Mouse (Mus musculus): Measurements from ENCODE around the gene Akap6. TPM values are rescaled to one million over a fixed set of nuclear protein-coding genes. Genes with fewer than 3 reads are reported as not detected.

Akap6 gene
- 13.3 and 21.0 TPM in 2 replicates for polyA plus RNA-seq (2014; fragmentation: Nextera tagmentation; extraction: Ambion mirVana)

- Histone ChIP-seq H3K9ac (ENCODE audit: low read length) (peak within 1 kb of the TSS; percentile 79), H3K9me3 (replicated peaks; ENCODE audit: control insufficient read depth, low read length) (no peaks in the 10 kb centered on the region), H3K36me3 (ENCODE audit: control insufficient read depth, insufficient read depth, low read length) (no peaks in the 10 kb centered on the region), H3K4me2 (ENCODE audit: low read length) (peak within 1 kb of the TSS; percentile 71), H3K27ac (ENCODE audit: low read depth, low read length) (peak within 1 kb of the TSS; percentile 87), H3K27me3 (replicated peaks; ENCODE audit: control insufficient read depth, insufficient read depth, low read length) (no peaks in the 10 kb centered on the region), H3K4me3 (ENCODE audit: low read depth, low read length) (peak within 1 kb of the TSS; percentile 51), H3K4me1 (ENCODE audit: control insufficient read depth, insufficient read depth, low read length) (peaks cover 13% of the 10 kb centered on the region)
- DNase-seq (ENCODE audit: low spot score), result peak; percentile 98
- WGBS, result 3% methylated on average over 6 of the region's 6 CpGs
- ATAC-seq, result peak; percentile 88
These were observed at the start of gene Akap6 for GRCm38 (mm10) chr12:52699146-52699545. TSS of gene Akap6 (plus strand) at chr12:52699383.

GRCm38 (mm10) chr12:52662907-52663790 is 36.0 kb upstream of the Akap6 start:
- Histone ChIP-seq H3K4me3 (ENCODE audit: low read depth, low read length) (no peak overlapping the region), H3K9me3 (replicated peaks; ENCODE audit: control insufficient read depth, low read length) (no peaks in the 10 kb centered on the region), H3K4me1 (ENCODE audit: control insufficient read depth, insufficient read depth, low read length) (no peaks in the 10 kb centered on the region), H3K27ac (ENCODE audit: low read depth, low read length) (no peak overlapping the region), H3K9ac (ENCODE audit: low read length) (no peak overlapping the region), H3K36me3 (ENCODE audit: control insufficient read depth, insufficient read depth, low read length) (no peaks in the 10 kb centered on the region), H3K27me3 (replicated peaks; ENCODE audit: control insufficient read depth, insufficient read depth, low read length) (no peaks in the 10 kb centered on the region), H3K4me2 (ENCODE audit: low read length) (no peak overlapping the region)
- ATAC-seq, result no peak
- DNase-seq (ENCODE audit: low spot score), result no peak
- WGBS, result 88% methylated on average over 7 of the region's 7 CpGs

GRCm38 (mm10) chr12:52664944-52665343 is 34.2 kb upstream of the Akap6 start:
- Histone ChIP-seq H3K4me3 (ENCODE audit: low read depth, low read length) (no peak overlapping the region), H3K27me3 (replicated peaks; ENCODE audit: control insufficient read depth, insufficient read depth, low read length) (no peaks in the 10 kb centered on the region), H3K36me3 (ENCODE audit: control insufficient read depth, insufficient read depth, low read length) (no peaks in the 10 kb centered on the region), H3K27ac (ENCODE audit: low read depth, low read length) (no peak overlapping the region), H3K9me3 (replicated peaks; ENCODE audit: control insufficient read depth, low read length) (no peaks in the 10 kb centered on the region), H3K4me1 (ENCODE audit: control insufficient read depth, insufficient read depth, low read length) (no peaks in the 10 kb centered on the region), H3K4me2 (ENCODE audit: low read length) (no peak overlapping the region), H3K9ac (ENCODE audit: low read length) (no peak overlapping the region)
- 83% methylated on average over 5 of the region's 5 CpGs for WGBS
- DNase-seq (ENCODE audit: low spot score) (no peak), ATAC-seq (no peak)

GRCm38 (mm10) chr12:52671436-52671835 is 27.7 kb upstream of the Akap6 start:
- Histone ChIP-seq H3K9ac (ENCODE audit: low read length) (no peak overlapping the region), H3K4me2 (ENCODE audit: low read length) (no peak overlapping the region), H3K27ac (ENCODE audit: low read depth, low read length) (no peak overlapping the region), H3K9me3 (replicated peaks; ENCODE audit: control insufficient read depth, low read length) (no peaks in the 10 kb centered on the region), H3K36me3 (ENCODE audit: control insufficient read depth, insufficient read depth, low read length) (no peaks in the 10 kb centered on the region), H3K27me3 (replicated peaks; ENCODE audit: control insufficient read depth, insufficient read depth, low read length) (no peaks in the 10 kb centered on the region), H3K4me1 (ENCODE audit: control insufficient read depth, insufficient read depth, low read length) (no peaks in the 10 kb centered on the region), H3K4me3 (ENCODE audit: low read depth, low read length) (no peak overlapping the region)
- DNase-seq (ENCODE audit: low spot score), result peak; percentile 73
- ATAC-seq, result peak; percentile 77
- WGBS, result 3% methylated on average over 7 of the region's 7 CpGs

- Histone ChIP-seq H3K4me3 (ENCODE audit: low read depth, low read length) (no peak overlapping the region), H3K27ac (ENCODE audit: low read depth, low read length) (no peak overlapping the region), H3K4me2 (ENCODE audit: low read length) (no peak overlapping the region), H3K9me3 (replicated peaks; ENCODE audit: control insufficient read depth, low read length) (no peaks in the 10 kb centered on the region), H3K9ac (ENCODE audit: low read length) (no peak overlapping the region), H3K4me1 (ENCODE audit: control insufficient read depth, insufficient read depth, low read length) (no peaks in the 10 kb centered on the region), H3K36me3 (ENCODE audit: control insufficient read depth, insufficient read depth, low read length) (no peaks in the 10 kb centered on the region), H3K27me3 (replicated peaks; ENCODE audit: control insufficient read depth, insufficient read depth, low read length) (no peaks in the 10 kb centered on the region)
- WGBS, result 33% methylated on average over 6 of the region's 6 CpGs
- no peak for DNase-seq (ENCODE audit: low spot score)
- no peak for ATAC-seq
These were observed 27.2 kb upstream of the Akap6 start for GRCm38 (mm10) chr12:52671943-52672342.

GRCm38 (mm10) chr12:52673361-52673960 is 25.7 kb upstream of the Akap6 start:
- no peaks in the 10 kb centered on the region for H3K4me1 ChIP-seq (ENCODE audit: control insufficient read depth, insufficient read depth, low read length)
- H3K27me3 ChIP-seq (replicated peaks; ENCODE audit: control insufficient read depth, insufficient read depth, low read length), result no peaks in the 10 kb centered on the region
- no peak overlapping the region for H3K4me3 ChIP-seq (ENCODE audit: low read depth, low read length)
- 80% methylated on average over 6 of the region's 6 CpGs for WGBS
- H3K9ac ChIP-seq (ENCODE audit: low read length), result no peak overlapping the region
- no peaks in the 10 kb centered on the region for H3K9me3 ChIP-seq (replicated peaks; ENCODE audit: control insufficient read depth, low read length)
- no peak for DNase-seq (ENCODE audit: low spot score)
- no peaks in the 10 kb centered on the region for H3K36me3 ChIP-seq (ENCODE audit: control insufficient read depth, insufficient read depth, low read length)
- no peak overlapping the region for H3K27ac ChIP-seq (ENCODE audit: low read depth, low read length)
- ATAC-seq, result no peak
- no peak overlapping the region for H3K4me2 ChIP-seq (ENCODE audit: low read length)

GRCm38 (mm10) chr12:52675010-52675409 is 24.2 kb upstream of the Akap6 start:
- Histone ChIP-seq H3K27me3 (replicated peaks; ENCODE audit: control insufficient read depth, insufficient read depth, low read length) (no peaks in the 10 kb centered on the region), H3K9me3 (replicated peaks; ENCODE audit: control insufficient read depth, low read length) (no peaks in the 10 kb centered on the region), H3K4me1 (ENCODE audit: control insufficient read depth, insufficient read depth, low read length) (no peaks in the 10 kb centered on the region), H3K36me3 (ENCODE audit: control insufficient read depth, insufficient read depth, low read length) (no peaks in the 10 kb centered on the region), H3K4me3 (ENCODE audit: low read depth, low read length) (no peak overlapping the region), H3K27ac (ENCODE audit: low read depth, low read length) (peak overlapping the region; percentile 62), H3K9ac (ENCODE audit: low read length) (no peak overlapping the region), H3K4me2 (ENCODE audit: low read length) (no peak overlapping the region)
- ATAC-seq (peak; percentile 74), DNase-seq (ENCODE audit: low spot score) (peak; percentile 58)
- 43% methylated on average over 4 of the region's 4 CpGs for WGBS

- no peak overlapping the region for H3K4me3 ChIP-seq (ENCODE audit: low read depth, low read length)
- H3K27ac ChIP-seq (ENCODE audit: low read depth, low read length), result no peak overlapping the region
- DNase-seq (ENCODE audit: low spot score), result peak; percentile 27
- H3K9ac ChIP-seq (ENCODE audit: low read length), result no peak overlapping the region
- no peaks in the 10 kb centered on the region for H3K9me3 ChIP-seq (replicated peaks; ENCODE audit: control insufficient read depth, low read length)
- WGBS, result 69% methylated on average over 9 of the region's 9 CpGs
- H3K36me3 ChIP-seq (ENCODE audit: control insufficient read depth, insufficient read depth, low read length), result no peaks in the 10 kb centered on the region
- H3K4me1 ChIP-seq (ENCODE audit: control insufficient read depth, insufficient read depth, low read length), result no peaks in the 10 kb centered on the region
- no peak for ATAC-seq
- no peaks in the 10 kb centered on the region for H3K27me3 ChIP-seq (replicated peaks; ENCODE audit: control insufficient read depth, insufficient read depth, low read length)
- no peak overlapping the region for H3K4me2 ChIP-seq (ENCODE audit: low read length)
These were observed 11.8 kb upstream of the Akap6 start for GRCm38 (mm10) chr12:52687355-52687754.

- no peak overlapping the region for H3K4me3 ChIP-seq (ENCODE audit: low read depth, low read length)
- H3K27me3 ChIP-seq (replicated peaks; ENCODE audit: control insufficient read depth, insufficient read depth, low read length), result no peaks in the 10 kb centered on the region
- H3K9ac ChIP-seq (ENCODE audit: low read length), result no peak overlapping the region
- ATAC-seq (no peak), DNase-seq (ENCODE audit: low spot score) (no peak)
- no peaks in the 10 kb centered on the region for H3K36me3 ChIP-seq (ENCODE audit: control insufficient read depth, insufficient read depth, low read length)
- no peak overlapping the region for H3K27ac ChIP-seq (ENCODE audit: low read depth, low read length)
- no peak overlapping the region for H3K4me2 ChIP-seq (ENCODE audit: low read length)
- 96% methylated on average over 2 of the region's 2 CpGs for WGBS
- no peaks in the 10 kb centered on the region for H3K9me3 ChIP-seq (replicated peaks; ENCODE audit: control insufficient read depth, low read length)
- no peaks in the 10 kb centered on the region for H3K4me1 ChIP-seq (ENCODE audit: control insufficient read depth, insufficient read depth, low read length)
These were observed 10.5 kb upstream of the Akap6 start for GRCm38 (mm10) chr12:52688712-52689111.

All from forebrain, embryonic 14.5 days (tissue).